Mouse (Mus musculus): ENCODE measurements at regions not wholly inside any gene's neighbourhood (a gene's known extent, or its start where the extent isn't known, plus 50 kb on each side); places are given as distances from the start of the nearest gene placed in this dataset.
"Not testable (repeated sequence)": the region's sequence is repeated elsewhere in the genome, so short reads cannot be mapped to it uniquely, and the experiment has no call there.

DNA sequence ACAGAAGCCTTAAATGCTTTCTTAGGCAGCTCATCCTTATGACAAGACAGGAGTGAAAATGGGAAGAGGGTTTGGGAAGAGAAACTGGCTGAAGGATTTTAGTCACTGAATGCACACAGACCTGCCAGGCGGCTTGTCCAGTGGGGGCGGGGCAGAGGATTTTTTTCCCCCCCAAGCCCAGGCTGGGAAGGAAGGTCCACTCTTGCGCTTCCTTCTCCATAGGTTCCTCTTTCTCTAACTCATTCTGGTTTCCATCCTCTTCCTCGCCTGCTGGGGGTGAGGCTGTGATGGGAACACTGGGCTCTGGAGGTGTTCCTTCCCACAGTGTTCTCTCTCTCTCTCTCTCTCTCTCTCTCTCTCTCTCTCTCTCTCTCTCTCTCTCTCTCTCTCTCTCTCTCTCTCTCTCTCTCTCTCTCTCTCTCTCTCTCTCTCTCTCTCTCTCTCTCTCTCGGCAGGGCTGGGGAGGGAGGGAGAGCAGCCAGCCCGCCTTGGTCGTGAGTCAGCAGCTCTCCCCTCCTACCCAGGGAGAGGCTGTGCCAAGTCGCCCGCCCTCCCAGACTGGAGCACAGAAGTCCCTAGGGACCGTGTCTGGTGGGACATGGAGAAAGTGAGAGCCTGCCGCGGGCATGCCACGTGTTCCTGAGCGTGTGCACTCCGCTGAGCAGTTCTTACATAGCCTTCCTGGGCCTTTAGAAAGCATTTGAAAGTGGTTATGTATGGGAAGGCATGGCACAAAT, 150.0 kb downstream of the Kcnrg start:
- DNase-seq, result peak; percentile 77

- DNase-seq, result no peak
These were observed 150.5 kb downstream of the Kcnrg start for GRCm38 (mm10) chr14:61757823-61758175.

- no peak for DNase-seq
These were observed 151.3 kb downstream of the Kcnrg start for GRCm38 (mm10) chr14:61758586-61758985.

DNA sequence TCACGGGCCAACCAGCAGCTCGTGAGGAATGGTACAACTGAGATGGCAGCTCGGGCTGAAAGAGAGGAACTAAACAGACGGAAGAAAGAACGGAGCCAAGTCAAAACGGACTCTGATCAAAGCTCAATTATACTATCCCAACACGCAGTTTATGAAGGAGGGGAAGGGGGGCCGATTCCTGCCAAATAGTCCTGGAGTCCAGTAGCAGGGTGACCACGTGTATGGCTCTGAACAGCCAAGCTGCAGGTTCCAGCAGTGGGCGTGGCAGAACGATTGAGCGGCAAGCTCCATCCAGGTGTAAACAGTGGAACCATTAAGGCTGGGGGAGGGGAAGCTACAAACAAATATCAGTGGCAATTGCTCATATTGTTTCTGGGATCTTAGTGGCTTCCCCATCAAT, 152.9 kb downstream of the Kcnrg start:
- not testable (repeated sequence) for DNase-seq

DNA sequence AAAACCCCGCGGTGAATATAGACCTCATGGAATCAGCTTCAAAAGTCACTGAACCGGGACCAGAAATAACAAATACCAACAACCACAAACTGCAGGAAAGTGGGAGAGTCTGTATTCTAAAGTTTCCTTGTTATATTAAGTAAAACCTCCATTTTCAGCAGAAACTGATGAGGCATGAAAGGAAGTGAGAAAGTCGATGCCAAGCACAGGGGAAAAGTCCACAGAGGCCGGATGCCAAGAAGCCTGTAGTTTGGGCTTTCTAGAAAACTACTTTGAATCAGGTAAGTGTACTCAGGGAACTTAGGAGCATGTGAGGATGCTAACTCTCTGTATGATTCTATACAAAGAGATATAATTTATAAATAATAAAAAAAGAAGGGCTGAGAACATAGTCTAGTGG, 154.8 kb downstream of the Kcnrg start:
- no peak for DNase-seq

DNA sequence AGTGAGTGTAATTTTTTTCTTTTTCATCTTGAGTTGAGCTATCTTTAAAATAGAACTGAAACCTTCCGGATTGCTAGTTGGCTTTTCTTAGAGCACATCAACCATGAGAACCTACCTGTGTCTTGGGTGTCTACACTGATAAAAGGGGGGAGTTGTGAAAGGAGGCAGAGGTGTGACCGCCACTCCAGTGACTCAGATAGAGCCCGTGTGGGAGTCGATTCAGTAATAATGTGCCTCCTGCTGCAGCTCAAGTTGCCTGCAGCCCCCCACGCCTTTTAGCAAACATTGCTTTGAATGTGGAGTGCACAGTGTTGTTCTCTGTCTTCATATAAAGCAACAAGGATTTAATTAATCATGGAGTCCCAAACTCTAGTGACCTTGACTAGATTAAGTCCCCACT, 162.6 kb downstream of the Kcnrg start:
- DNase-seq, result no peak

GRCm38 (mm10) chr14:61774171-61774570, 166.9 kb downstream of the Kcnrg start:
- no peak for DNase-seq

GRCm38 (mm10) chr14:61778618-61779017, 171.4 kb downstream of the Kcnrg start:
- DNase-seq, result no peak

DNA sequence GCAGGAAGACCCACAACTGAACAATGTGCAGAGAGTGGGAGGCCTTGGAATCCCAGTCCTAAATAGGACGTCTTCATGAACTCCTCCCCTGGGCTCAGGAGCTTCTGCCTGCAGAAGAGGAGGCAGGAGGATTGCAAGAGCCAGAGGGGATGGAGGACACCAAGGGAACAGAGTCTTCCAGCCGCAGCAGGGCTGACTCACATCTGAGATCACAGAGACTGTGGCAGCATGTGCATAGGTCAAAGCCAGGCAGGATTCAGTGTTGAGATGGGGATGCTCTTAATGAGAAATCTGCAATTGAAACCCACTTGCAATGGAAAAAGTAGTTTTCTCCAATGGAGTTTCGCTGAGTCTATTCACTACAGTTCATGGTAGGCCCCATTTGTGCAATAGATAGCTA, 175.9 kb downstream of the Kcnrg start:
- DNase-seq, result no peak

DNA sequence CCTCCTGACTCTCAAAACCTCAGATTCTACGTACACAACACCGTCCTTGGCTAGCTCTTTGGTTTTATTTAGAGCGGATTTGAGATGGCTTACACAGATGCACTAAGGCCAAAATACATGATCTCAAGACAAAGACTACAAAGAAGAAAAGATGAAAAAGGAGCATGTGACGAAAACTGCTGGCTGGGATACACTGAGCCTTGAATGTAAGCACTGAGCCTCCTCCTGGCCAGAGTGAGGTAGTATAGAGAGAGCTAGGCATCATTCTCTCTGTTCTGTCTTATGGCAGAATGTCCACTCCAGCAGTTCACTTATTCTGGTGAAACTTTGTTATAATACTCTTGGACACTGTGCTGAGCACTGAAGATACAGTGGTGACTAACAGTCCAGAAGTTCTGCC, 177.4 kb downstream of the Kcnrg start:
- no peak for DNase-seq

GRCm38 (mm10) chr14:61786031-61786430, 178.8 kb downstream of the Kcnrg start:
- DNase-seq, result no peak

DNA sequence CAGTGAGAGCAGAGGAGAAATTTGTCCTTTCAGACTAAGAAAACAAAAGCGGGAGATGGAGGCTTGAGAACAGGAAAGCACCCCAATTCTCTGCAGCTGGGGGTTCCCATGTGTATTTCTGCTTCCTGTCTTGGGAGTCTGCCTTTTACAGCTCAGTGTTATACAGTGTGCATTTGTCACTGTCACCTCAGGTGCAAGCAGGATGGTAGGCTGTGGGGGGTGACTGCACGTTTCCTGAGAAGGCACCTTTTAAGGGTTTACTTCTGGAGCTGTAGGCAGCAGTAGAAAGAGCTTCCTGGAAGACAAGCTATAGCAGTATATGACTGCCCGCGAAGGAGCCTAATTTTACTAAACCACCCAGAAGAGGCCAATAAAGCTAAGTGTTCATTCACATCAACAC, 180.5 kb downstream of the Kcnrg start:
- no peak for DNase-seq

DNA sequence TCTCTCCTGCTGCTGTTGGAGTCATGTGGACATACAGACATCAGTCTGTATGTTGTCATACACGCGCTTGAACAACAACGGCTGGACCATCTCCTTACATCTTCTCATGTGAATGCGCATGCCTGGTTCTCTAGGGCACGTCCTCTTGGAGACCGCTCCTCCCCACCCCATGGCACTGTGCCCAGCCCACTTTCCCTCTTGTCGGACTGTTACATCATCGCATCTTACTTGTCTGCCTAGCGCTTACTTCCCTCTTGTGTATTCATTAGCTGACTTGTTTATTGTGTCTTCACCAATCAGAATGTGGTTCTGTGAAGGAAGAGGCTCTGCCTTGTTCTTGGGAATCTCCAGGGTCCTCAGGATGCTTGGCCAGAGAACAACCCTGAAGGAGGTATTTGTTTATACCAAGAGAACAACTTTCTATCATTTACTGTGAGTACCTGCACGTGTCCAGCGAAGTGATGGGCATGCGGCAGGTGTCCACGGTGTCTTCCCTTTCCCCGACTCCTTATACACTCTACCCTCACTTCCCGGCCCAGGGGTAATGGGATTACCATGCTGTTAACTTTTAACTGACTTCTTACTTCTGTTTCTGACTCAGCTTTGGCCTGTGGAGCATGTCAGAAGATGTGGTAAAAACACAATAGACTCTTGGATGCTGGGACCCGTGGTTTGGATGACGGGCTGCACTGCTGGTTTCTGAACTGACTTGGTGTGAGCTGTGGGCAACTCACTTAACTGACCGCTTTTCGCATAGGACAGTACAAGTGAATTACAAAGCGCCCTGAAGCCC, 181.9 kb downstream of the Kcnrg start:
- no peak for DNase-seq

DNA sequence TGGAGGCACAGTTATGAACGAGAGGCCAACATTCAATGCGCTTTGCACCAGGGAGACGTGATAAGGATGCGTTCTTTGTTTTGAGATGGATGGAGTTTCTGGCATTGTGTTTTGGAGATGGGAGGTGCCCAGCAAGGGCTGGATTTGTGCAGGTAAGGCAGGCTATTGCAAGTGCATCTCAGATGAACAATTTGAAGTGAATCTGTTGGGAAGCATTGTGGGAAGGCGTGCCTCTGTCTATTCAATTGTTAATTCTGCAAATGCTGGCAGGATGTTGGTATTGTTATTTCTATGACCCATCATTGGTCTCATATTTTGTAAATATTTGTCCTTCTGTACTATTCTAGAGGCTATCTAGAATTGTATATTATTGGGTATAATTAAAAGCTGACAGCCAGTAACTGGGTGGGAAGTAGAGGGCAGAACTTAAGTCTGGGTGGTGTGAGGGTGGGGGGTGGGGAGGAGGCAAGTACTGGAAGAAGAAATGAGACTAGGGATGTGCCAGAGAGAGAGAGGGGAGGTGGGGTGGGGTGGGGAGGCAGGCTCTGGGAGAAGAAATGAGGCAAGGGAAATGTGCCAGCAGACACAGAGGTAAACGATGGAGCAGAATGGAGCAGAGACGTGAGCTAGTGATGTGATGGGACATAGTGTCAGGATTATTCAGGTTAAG, 188.9 kb downstream of the Kcnrg start:
- no peak for DNase-seq

- DNase-seq, result no peak
These were observed 189.4 kb downstream of the Kcnrg start for GRCm38 (mm10) chr14:61796671-61797070.

GRCm38 (mm10) chr14:61803421-61803925, 196.2 kb downstream of the Kcnrg start:
- no peak for DNase-seq

DNA sequence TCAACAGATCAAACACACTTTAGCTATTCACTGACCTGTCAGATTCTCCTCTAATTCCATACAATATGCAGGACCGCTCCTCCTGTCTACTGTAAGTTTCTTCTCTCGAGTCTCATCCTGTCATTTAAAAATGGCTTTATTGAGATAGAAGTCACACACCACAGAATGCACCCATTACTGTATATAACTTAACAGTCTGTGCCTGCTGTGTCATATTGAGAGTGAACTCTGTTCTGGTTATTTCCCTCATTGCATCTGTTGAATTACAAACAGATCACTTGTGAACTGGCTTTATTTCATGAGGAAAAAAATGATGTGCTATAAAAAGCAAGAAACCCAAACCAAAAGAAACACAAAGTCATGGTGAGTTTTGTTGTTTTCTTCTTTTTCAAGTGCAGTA, 198.2 kb downstream of the Kcnrg start:
- DNase-seq, result no peak

GRCm38 (mm10) chr14:61808193-61808592, 200.9 kb downstream of the Kcnrg start:
- DNase-seq, result no peak

- peak; percentile 24 for DNase-seq
These were observed 202.6 kb downstream of the Kcnrg start for GRCm38 (mm10) chr14:61809716-61810437.

GRCm38 (mm10) chr14:61810836-61811235, 203.6 kb downstream of the Kcnrg start:
- DNase-seq, result no peak

DNA sequence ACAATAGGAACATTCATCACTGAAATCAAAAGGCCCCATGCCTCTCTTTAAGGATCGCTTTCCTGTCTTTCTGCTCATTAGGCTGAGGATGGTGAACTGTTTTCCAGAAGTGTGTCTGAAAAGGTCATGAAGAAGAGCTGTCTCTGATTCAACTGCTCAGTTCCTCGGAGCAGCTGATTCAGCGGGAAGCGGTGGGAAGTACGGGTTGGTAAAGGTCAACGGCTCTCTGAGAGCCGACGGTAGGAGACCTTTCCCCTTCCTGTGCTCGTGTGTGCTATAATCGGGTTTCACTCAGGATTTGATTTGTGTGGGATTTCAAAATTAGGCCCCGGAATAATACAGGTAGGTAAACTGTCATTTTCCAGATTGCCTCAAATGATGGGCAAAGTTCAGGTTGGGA, 210.5 kb downstream of the Kcnrg start:
- no peak for DNase-seq

- DNase-seq, result no peak
These were observed 211.1 kb downstream of the Kcnrg start for GRCm38 (mm10) chr14:61818365-61818764.

GRCm38 (mm10) chr14:61819251-61819650, 212.0 kb downstream of the Kcnrg start:
- no peak for DNase-seq
